ENCODE assay signal across 11 mouse cellular contexts in genomic region chr1:57789831-57790230, GRCm38 (mm10). TPM values are rescaled to one million over a fixed set of nuclear protein-coding genes. Genes with fewer than 3 reads are reported as not detected.
"Had no signal": no experiment of that assay in that cellular context is flagged by ENCODE, and none has a peak within 500 bp of the region (broad histone marks: within the 10 kb centered on the region; RNA-seq: fewer than 3 reads in every experiment).

No protein-coding gene starts in this region.

- DNase-seq: kidney, adult 8-10 months; kidney, postnatal 25 days; lung, adult 18-20 months; lung, postnatal 36 days; right cerebral cortex, adult 18-20 months; right cerebral cortex, postnatal 25 days; thymus, postnatal 36 days had no signal

- H3K9ac ChIP-seq: liver, embryonic 14.5 days; midbrain, embryonic 15.5 days had no signal

- H3K27me3 ChIP-seq: midbrain, embryonic 15.5 days had no signal

- H3K4me2 ChIP-seq: midbrain, embryonic 15.5 days had no signal

- H3K36me3 ChIP-seq: midbrain, embryonic 15.5 days had no signal

- H3K4me3 ChIP-seq: left cerebral cortex, adult 2 months; midbrain, embryonic 15.5 days had no signal

- H3K9me3 ChIP-seq: midbrain, embryonic 15.5 days had no signal

- H3K27ac ChIP-seq: left cerebral cortex, adult 2 months; liver, embryonic 14.5 days; midbrain, embryonic 15.5 days had no signal

RNA-seq across cellular contexts. Expression of gene Spats2l, which starts 15.9 kb away (rescaled TPM):
- total RNA-seq: megakaryocyte progenitor cell, adult 5-6 weeks had no signal
